26 mouse cellular contexts compared by ENCODE assay signal in the genomic region with DNA sequence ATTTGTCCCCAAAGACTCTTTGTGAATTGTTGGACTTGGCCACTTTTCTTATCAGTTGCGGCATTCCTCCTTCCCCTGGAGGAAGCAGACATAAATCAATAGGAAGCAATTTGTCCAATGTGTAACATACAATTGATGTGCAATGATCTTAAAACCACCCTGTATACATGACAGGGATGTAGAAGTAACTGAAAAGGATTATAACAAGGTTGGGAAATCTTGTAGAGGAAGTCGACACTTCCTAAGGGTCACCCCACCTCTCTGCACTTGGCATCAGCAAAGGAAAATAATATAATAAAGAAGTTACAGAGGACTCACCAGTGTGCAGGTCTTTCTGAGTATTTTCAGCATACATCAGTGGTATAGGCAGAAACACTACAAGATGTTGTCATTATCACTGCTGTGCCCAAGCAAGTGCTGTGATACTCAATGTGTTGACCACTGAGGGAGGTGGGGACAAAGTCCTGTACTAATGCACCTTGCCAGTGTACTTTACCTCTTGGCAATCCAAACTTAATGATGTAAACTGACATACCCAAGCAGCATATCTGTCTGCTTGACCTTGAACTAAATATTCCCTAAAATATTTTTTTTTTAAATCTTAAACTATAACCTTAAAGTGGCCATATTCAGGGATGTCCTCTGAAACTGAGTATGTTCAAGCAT.
"Had no signal": no experiment of that assay in that cellular context is flagged by ENCODE, and none has a peak within 500 bp of the region (broad histone marks: within the 10 kb centered on the region; RNA-seq: fewer than 3 reads in every experiment).

No protein-coding gene starts in this region.

- ATAC-seq: forebrain, postnatal 0 days; hindbrain, embryonic 16.5 days; inflammation-experienced regulatory T-cells, adult 6 months; intestine, embryonic 15.5 days; intestine, postnatal 0 days; liver, embryonic 12.5 days had no signal

- H3K9me3 ChIP-seq: heart, embryonic 10.5 days; heart, embryonic 12.5 days; hindbrain, embryonic 10.5 days; hindbrain, embryonic 12.5 days; intestine, embryonic 15.5 days; kidney, embryonic 15.5 days; limb, embryonic 10.5 days; limb, embryonic 12.5 days; liver, embryonic 12.5 days had no signal

- H3K36me3 ChIP-seq: heart, embryonic 10.5 days; heart, embryonic 12.5 days; hindbrain, embryonic 10.5 days; hindbrain, embryonic 12.5 days; intestine, embryonic 15.5 days; kidney, embryonic 15.5 days; limb, embryonic 10.5 days; limb, embryonic 12.5 days; liver, embryonic 12.5 days had no signal

- H3K27me3 ChIP-seq: heart, embryonic 12.5 days; hindbrain, embryonic 12.5 days; intestine, embryonic 15.5 days; kidney, embryonic 15.5 days; limb, embryonic 12.5 days; liver, embryonic 12.5 days had no signal

- H3K4me2 ChIP-seq: heart, embryonic 12.5 days; hindbrain, embryonic 12.5 days; hindbrain, embryonic 14.5 days; intestine, embryonic 15.5 days; kidney, embryonic 15.5 days; limb, embryonic 12.5 days; liver, embryonic 12.5 days had no signal

- H3K27ac ChIP-seq: heart, embryonic 10.5 days; hindbrain, embryonic 10.5 days; hindbrain, embryonic 12.5 days; hindbrain, embryonic 14.5 days; intestine, embryonic 15.5 days; kidney, embryonic 15.5 days; kidney, postnatal 0 days; limb, embryonic 10.5 days; limb, embryonic 12.5 days; liver, embryonic 12.5 days had no signal

- DNase-seq: forebrain, postnatal 0 days; gastrocnemius, postnatal 14 days; gastrocnemius, postnatal 36 days; heart, adult 18-20 months; heart, postnatal 10 days; heart, postnatal 4 days; kidney, adult 18-20 months; kidney, postnatal 25 days; kidney, postnatal 4 days; layer of hippocampus, adult 9-11 months; layer of hippocampus, postnatal 36 days; liver had no signal

- H3K4me1 ChIP-seq: heart, embryonic 10.5 days; heart, embryonic 12.5 days; hindbrain, embryonic 10.5 days; hindbrain, embryonic 12.5 days; intestine, embryonic 15.5 days; kidney, embryonic 15.5 days; limb, embryonic 10.5 days; limb, embryonic 12.5 days; liver, embryonic 12.5 days had no signal

- H3K9ac ChIP-seq: forebrain, postnatal 0 days; heart, embryonic 12.5 days; hindbrain, embryonic 12.5 days; hindbrain, embryonic 14.5 days; intestine, embryonic 15.5 days; kidney, embryonic 15.5 days; limb, embryonic 12.5 days; liver, embryonic 12.5 days had no signal

- H3K4me3 ChIP-seq: heart, embryonic 10.5 days; heart, embryonic 12.5 days; hindbrain, embryonic 10.5 days; hindbrain, embryonic 12.5 days; intestine, embryonic 15.5 days; kidney, embryonic 15.5 days; limb, embryonic 10.5 days; limb, embryonic 12.5 days; liver, embryonic 12.5 days had no signal
